Mouse (Mus musculus): ENCODE measurements around the gene Megf8. TPM values are rescaled to one million over a fixed set of nuclear protein-coding genes. Genes with fewer than 3 reads are reported as not detected.

Megf8 gene
- polyA plus RNA-seq, 1 experiment, result 41.0 TPM

DNA sequence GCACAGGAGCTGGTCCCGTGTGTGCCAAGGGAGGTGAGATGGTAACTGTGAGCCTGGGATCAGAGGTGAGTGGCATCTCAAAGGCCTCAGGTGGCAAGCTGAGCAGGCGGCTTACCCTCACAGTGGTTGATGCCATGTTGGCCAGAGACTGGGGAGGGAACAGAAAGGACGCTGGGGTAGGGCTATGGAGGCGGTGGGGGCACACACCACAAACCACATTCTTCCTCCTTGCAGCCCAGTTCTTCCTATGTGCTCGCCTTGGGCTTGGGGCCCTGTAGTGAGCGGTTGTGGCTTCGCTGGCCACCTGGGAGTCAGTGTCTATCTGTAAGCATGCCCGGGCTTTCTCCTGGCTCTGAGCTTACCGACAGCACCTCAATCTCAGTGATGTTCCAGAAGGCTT is 67.9 kb downstream of the Megf8 start:
- Histone ChIP-seq H3K27me3 (ENCODE audit: control insufficient read depth, insufficient read depth, insufficient read length) (no peaks in the 10 kb centered on the region), H3K4me3 (no peak overlapping the region), H3K4me2 (ENCODE audit: low read depth) (no peak overlapping the region), H3K36me3 (ENCODE audit: control insufficient read depth, insufficient read depth) (no peaks in the 10 kb centered on the region), H3K79me2 (ENCODE audit: control insufficient read depth, insufficient read depth) (no peaks in the 10 kb centered on the region), H3ac (ENCODE audit: control insufficient read depth, insufficient read length) (no peak overlapping the region)
- TF ChIP-seq CEBPB (IDR thresholded peaks at IDR 0.05; ENCODE audit: insufficient read depth, poor library complexity, severe bottlenecking) (no peak), POLR2AphosphoS2 (IDR thresholded peaks at IDR 0.05; ENCODE audit: insufficient read length, low read depth) (no peak), MAX (IDR thresholded peaks at IDR 0.05; ENCODE audit: low read depth) (no peak), REST (IDR thresholded peaks at IDR 0.05; ENCODE audit: insufficient read depth, insufficient read length) (no peak), TCF3 (IDR thresholded peaks at IDR 0.05; ENCODE audit: insufficient read length, low read depth) (no peak), USF1 (IDR thresholded peaks at IDR 0.05; ENCODE audit: low read depth) (no peak)

DNA sequence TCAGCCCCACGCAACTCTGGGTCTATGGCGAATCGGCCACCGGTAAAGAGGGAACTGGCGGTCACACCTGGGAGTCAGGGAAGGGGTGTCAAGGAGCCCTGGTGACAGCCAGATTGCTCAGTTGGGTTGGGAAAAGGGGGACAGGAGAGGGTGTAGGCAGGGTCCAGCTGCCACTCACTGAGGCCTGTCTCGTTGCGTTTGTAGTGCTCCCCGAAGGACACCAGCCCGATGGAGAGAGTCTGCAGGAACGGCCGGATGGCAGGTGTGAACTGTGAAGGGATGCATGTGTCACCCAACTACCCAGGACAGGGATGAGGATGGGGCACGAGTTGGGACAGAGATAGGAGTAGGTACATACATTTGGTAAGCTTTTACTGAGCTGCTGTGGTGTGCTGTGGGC is 68.3 kb downstream of the Megf8 start:
- no peak for TF ChIP-seq MYOG (IDR thresholded peaks at IDR 0.05; ENCODE audit: control insufficient read depth in 1 of 3, insufficient read depth in 1 of 3, insufficient read length in 2 of 3, low read depth in 2 of 3)
- no peak for TF ChIP-seq TCF12 (IDR thresholded peaks at IDR 0.05; ENCODE audit: insufficient read depth, poor library complexity, severe bottlenecking)
- TF ChIP-seq USF1 (IDR thresholded peaks at IDR 0.05; ENCODE audit: low read depth), result no peak
- no peak for TF ChIP-seq MYOD1 (IDR thresholded peaks at IDR 0.05; ENCODE audit: control insufficient read depth in 1 of 3, insufficient read length in 2 of 3, low read depth in 2 of 3)
- TF ChIP-seq E2F4 (IDR thresholded peaks at IDR 0.05; ENCODE audit: insufficient read depth), result no peak
- no peak for TF ChIP-seq REST (IDR thresholded peaks at IDR 0.05; ENCODE audit: insufficient read depth, insufficient read length)
- no peak for TF ChIP-seq SRF (IDR thresholded peaks at IDR 0.05; ENCODE audit: control insufficient read depth, insufficient read length, low read depth)
- no peak for TF ChIP-seq POLR2A (IDR thresholded peaks at IDR 0.05; ENCODE audit: insufficient read length, low read depth)
- TF ChIP-seq CEBPB (IDR thresholded peaks at IDR 0.05; ENCODE audit: insufficient read depth, poor library complexity, severe bottlenecking), result no peak
- no peak for TF ChIP-seq POLR2AphosphoS2 (IDR thresholded peaks at IDR 0.05; ENCODE audit: insufficient read length, low read depth)
- no peak for TF ChIP-seq TCF3 (IDR thresholded peaks at IDR 0.05; ENCODE audit: insufficient read length, low read depth)
- no peak for TF ChIP-seq MAX (IDR thresholded peaks at IDR 0.05; ENCODE audit: low read depth)
- Histone ChIP-seq H3K27me3 (ENCODE audit: control insufficient read depth, insufficient read depth, insufficient read length) (no peaks in the 10 kb centered on the region), H3K36me3 (ENCODE audit: control insufficient read depth, insufficient read depth) (no peaks in the 10 kb centered on the region), H3K4me2 (ENCODE audit: low read depth) (no peak overlapping the region), H3K79me2 (ENCODE audit: control insufficient read depth, insufficient read depth) (no peaks in the 10 kb centered on the region), H3ac (ENCODE audit: control insufficient read depth, insufficient read length) (no peak overlapping the region), H3K4me3 (no peak overlapping the region)

DNA sequence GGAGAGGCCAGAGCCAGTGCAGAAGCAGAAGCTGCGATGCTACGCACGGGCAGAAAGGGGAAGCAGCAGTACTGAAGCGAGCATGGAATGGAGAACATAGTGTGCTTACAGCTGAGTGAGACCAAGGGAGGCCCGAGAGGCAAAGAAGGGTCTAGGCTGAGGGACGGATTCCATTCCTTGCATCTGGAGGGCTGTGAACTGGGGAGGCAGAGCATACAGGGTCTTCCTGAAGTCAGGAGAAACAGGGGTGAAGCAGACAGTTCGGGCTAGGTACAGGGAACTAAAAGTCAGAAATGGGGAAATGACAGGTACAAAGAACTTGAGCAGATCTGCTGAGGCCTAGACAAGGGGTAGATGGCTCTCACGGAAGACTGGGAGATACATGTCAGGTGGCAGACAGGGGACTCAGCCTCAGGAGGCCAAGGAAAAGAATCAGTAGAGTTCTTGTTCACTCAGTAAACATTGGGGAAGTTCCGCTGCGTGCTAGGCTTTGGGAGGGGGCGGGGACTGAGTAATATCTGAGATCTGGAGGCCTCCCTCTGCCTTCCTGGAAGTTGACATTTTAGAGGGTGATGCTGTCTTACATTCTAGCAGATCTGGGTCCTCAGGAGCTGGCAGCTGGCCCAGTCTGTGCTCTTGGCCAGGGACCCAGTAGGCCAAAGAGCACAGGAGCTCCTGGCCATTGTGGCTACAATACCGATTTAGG is 69.0 kb downstream of the Megf8 start:
- Histone ChIP-seq H3K36me3 (ENCODE audit: control insufficient read depth, insufficient read depth) (no peaks in the 10 kb centered on the region), H3ac (ENCODE audit: control insufficient read depth, insufficient read length) (no peak overlapping the region), H3K4me3 (no peak overlapping the region), H3K27me3 (ENCODE audit: control insufficient read depth, insufficient read depth, insufficient read length) (no peaks in the 10 kb centered on the region), H3K4me2 (ENCODE audit: low read depth) (no peak overlapping the region), H3K79me2 (ENCODE audit: control insufficient read depth, insufficient read depth) (no peaks in the 10 kb centered on the region)
- TF ChIP-seq USF1 (IDR thresholded peaks at IDR 0.05; ENCODE audit: low read depth), result no peak
- no peak for TF ChIP-seq MYOG (IDR thresholded peaks at IDR 0.05; ENCODE audit: control insufficient read depth in 1 of 3, insufficient read depth in 1 of 3, insufficient read length in 2 of 3, low read depth in 2 of 3)
- TF ChIP-seq TCF3 (IDR thresholded peaks at IDR 0.05; ENCODE audit: insufficient read length, low read depth), result no peak
- TF ChIP-seq SRF (IDR thresholded peaks at IDR 0.05; ENCODE audit: control insufficient read depth, insufficient read length, low read depth), result no peak
- no peak for TF ChIP-seq MAX (IDR thresholded peaks at IDR 0.05; ENCODE audit: low read depth)
- no peak for TF ChIP-seq E2F4 (IDR thresholded peaks at IDR 0.05; ENCODE audit: insufficient read depth)
- TF ChIP-seq CEBPB (IDR thresholded peaks at IDR 0.05; ENCODE audit: insufficient read depth, poor library complexity, severe bottlenecking), result no peak

DNA sequence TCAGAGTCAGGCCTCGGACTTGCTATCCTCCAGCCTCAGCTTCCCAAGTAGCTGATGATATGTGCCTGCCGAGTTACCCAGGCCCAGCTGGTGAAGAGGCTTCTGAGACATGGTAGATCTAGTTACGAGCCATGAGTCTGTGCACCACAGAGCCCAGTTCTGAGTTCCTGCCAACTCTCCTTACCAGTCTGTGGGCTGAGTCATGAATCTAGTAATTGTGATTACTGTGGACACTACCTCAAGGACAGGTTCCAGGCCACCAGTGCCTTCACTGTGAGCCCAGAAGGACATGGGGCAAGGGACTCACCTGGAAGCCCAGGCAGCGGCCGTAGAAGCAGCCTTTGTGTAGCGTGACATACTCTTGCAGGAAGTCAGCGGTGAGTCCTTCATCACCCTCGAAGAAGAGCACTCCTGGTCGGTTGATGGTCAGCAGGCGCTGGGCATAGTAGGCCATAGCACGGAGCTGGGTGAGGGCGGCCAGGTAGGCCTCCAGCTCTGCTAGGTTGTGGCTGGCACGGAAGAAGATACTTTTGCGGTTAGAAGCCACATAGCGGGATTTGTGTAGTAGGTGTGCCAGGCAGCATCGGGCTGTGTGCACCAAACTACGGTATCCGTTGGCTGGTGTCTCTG is 71.0 kb downstream of the Megf8 start:
- Histone ChIP-seq H3K4me3 (no peak overlapping the region), H3K4me2 (ENCODE audit: low read depth) (no peak overlapping the region), H3K36me3 (ENCODE audit: control insufficient read depth, insufficient read depth) (no peaks in the 10 kb centered on the region), H3K27me3 (ENCODE audit: control insufficient read depth, insufficient read depth, insufficient read length) (no peaks in the 10 kb centered on the region), H3K79me2 (ENCODE audit: control insufficient read depth, insufficient read depth) (no peaks in the 10 kb centered on the region), H3ac (ENCODE audit: control insufficient read depth, insufficient read length) (no peak overlapping the region)
- no peak for TF ChIP-seq REST (IDR thresholded peaks at IDR 0.05; ENCODE audit: insufficient read depth, insufficient read length)
- no peak for TF ChIP-seq SRF (IDR thresholded peaks at IDR 0.05; ENCODE audit: control insufficient read depth, insufficient read length, low read depth)
- TF ChIP-seq USF1 (IDR thresholded peaks at IDR 0.05; ENCODE audit: low read depth), result no peak

DNA sequence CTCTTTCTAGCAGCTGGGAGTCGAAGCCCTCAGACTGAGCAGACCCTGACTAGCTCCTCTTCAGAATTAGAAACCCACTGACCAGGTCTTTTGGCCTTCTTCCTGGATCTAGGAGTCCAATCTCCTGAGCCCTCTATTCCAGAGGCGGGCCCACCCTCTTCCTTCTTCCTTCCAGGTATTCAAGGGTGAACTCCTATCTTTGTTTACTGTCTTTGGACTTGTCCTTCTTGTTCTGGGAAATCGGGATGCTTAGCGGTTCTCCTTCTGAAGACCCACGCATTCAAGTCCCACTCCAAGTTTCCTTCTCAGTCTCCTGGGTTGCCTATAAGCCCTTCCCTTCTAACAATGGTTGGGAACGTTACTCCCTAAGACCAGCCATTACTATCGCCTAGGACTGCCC is 72.0 kb downstream of the Megf8 start:
- Histone ChIP-seq H3K4me2 (ENCODE audit: low read depth) (no peak overlapping the region), H3K4me3 (no peak overlapping the region), H3K27me3 (ENCODE audit: control insufficient read depth, insufficient read depth, insufficient read length) (no peaks in the 10 kb centered on the region), H3ac (ENCODE audit: control insufficient read depth, insufficient read length) (no peak overlapping the region), H3K36me3 (ENCODE audit: control insufficient read depth, insufficient read depth) (no peaks in the 10 kb centered on the region), H3K79me2 (ENCODE audit: control insufficient read depth, insufficient read depth) (no peaks in the 10 kb centered on the region)
- TF ChIP-seq SRF (IDR thresholded peaks at IDR 0.05; ENCODE audit: control insufficient read depth, insufficient read length, low read depth), result no peak
- no peak for TF ChIP-seq MYOD1 (IDR thresholded peaks at IDR 0.05; ENCODE audit: control insufficient read depth in 1 of 3, insufficient read length in 2 of 3, low read depth in 2 of 3)
- TF ChIP-seq POLR2A (IDR thresholded peaks at IDR 0.05; ENCODE audit: insufficient read length, low read depth), result no peak
- TF ChIP-seq E2F4 (IDR thresholded peaks at IDR 0.05; ENCODE audit: insufficient read depth), result no peak
- TF ChIP-seq CEBPB (IDR thresholded peaks at IDR 0.05; ENCODE audit: insufficient read depth, poor library complexity, severe bottlenecking), result no peak
- TF ChIP-seq MYOG (IDR thresholded peaks at IDR 0.05; ENCODE audit: control insufficient read depth in 1 of 3, insufficient read depth in 1 of 3, insufficient read length in 2 of 3, low read depth in 2 of 3), result no peak
- no peak for TF ChIP-seq POLR2AphosphoS2 (IDR thresholded peaks at IDR 0.05; ENCODE audit: insufficient read length, low read depth)
